Mouse (Mus musculus): ENCODE measurements around the gene Rab13. TPM values are rescaled to one million over a fixed set of nuclear protein-coding genes. Genes with fewer than 3 reads are reported as not detected.
A peak's percentile ranks its signal among the peaks of the same experiment; 100 is the strongest.

The Rab13 gene
- total and polyA plus RNA-seq, 3 experiments, result 22.0 to 33.6 (median 24.4) TPM

- no peak for DNase-seq
These were observed 45.0 kb downstream of the Rab13 start for GRCm38 (mm10) chr3:90258521-90258920.

- DNase-seq, result no peak
These were observed 49.8 kb downstream of the Rab13 start for GRCm38 (mm10) chr3:90263121-90263771.

DNA sequence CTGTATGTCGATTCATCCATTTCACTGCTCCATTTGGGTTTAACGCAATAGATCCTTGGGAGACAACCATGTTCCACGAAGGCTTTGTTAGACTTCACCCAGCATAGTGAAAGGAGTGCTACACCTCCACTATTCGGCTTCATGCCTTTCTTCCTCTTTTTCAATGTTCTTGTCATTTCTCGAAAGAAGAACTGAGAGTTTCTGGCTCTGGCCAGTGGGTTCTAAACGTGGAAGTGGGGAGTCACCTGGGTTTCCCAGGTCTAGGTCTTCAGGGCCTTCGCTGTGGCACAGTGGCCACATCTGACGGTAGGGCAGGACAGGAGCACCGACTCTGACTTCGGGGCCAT is 51.2 kb downstream of the Rab13 start:
- DNase-seq, result no peak

DNA sequence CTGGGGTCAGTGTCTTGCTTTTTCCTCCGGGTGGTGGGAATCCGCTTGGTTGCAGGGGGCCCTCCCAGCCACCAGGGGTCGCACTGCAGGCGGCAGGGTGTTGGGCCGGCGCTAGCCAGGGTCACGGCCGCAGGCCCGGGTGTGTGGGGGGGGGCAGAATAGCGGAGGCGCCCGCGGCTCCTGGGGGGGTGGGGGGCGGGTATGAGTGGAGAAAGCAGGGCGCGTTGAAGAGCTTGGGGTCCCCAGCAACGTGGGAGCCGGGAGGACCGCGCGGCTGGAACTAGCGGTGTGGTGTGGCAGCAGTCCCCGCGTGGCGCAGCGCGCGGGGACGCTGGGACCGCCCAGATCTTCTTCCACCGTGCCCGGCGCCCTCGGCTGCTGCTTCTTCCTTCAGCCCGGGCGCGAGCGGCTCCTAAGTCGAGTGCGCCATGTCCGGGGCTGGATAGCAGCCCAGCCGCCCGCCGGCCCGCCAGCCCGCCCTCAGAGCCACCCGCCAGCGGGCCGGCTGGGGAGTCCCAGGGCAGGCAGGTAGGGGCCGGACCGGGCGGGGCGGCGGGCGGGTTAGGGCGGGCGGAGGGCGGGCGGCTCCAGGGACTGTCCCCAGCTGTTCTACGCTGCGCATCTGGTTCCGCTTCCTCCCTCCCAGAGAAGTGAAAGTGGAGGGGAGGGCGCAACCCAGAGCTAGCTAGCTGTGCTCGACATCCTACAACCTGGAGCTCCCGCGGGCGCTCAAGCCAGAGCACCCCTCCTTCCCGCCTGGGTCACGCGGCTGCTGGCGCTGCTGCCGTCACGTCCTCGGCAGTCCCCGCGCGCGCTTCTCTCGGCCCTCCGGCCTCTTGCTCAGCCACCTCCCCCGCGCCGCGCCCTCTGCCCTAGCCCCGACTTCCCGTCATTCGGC is 51.8 kb downstream of the Rab13 start, which contains the start of gene Dennd4b:
Dennd4b (plus strand) TSS at position 152 of the 898 bp plus-strand sequence.
- peak; percentile 95 for DNase-seq

GRCm38 (mm10) chr3:90265932-90266741 is 52.6 kb downstream of the Rab13 start:
- no peak for DNase-seq

- no peak for DNase-seq
These were observed 53.6 kb downstream of the Rab13 start for GRCm38 (mm10) chr3:90266901-90267775.

GRCm38 (mm10) chr3:90268190-90268589 is 54.7 kb downstream of the Rab13 start:
- no peak for DNase-seq

- no peak for DNase-seq
These were observed 55.5 kb downstream of the Rab13 start for GRCm38 (mm10) chr3:90268971-90269370.

- DNase-seq, result no peak
These were observed 57.3 kb downstream of the Rab13 start for GRCm38 (mm10) chr3:90270784-90271183.

- no peak for DNase-seq
These were observed 58.7 kb downstream of the Rab13 start for GRCm38 (mm10) chr3:90272170-90272569.

- DNase-seq, result no peak
These were observed 60.4 kb downstream of the Rab13 start for GRCm38 (mm10) chr3:90273855-90274254.

DNA sequence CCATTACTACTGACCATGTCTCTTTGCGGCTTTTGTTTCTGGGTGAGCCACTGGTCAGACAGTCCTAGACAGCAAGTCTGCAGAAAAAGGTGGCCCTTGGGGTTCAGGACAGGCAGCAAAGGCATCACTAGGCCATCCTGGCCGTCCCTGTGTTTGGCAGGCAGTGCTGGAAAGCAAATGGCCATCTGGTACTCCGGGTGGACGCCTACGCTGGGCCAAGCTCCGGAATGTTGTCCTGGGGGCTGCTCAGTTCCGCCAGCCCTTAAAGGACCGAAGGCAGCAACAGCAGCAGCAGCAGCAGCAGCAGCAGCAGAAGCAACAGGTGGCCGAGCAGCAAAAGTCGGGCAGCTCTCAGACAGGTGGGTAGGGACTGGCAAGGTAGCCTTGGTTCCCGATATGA is 61.8 kb downstream of the Rab13 start:
- DNase-seq, result no peak

Small RNA genes lying within 50 kb of the gene (microRNA-seq; reads per million reads assigned to microRNA genes)
- 0 to 0.88 reads per million in 2 experiments for gene Mir7012

Other genes with a start within 250 kb of the Rab13 start
- 100 to 1,000 TPM; 160 to 164 TPM for gene Hax1, start 214.9 kb upstream of the Rab13 start, total RNA-seq (2021)
- gene Hax1, start 214.9 kb upstream of the Rab13 start, polyA plus RNA-seq (2012; rRNA removed), result 42.8 and 63.1 TPM in 2 replicates
- 100 to 1,000 TPM in 1 of 2 experiments, 10 to 100 TPM in 1; 80.8 to 100 TPM for gene 4933434E20Rik, start 162.1 kb upstream of the Rab13 start, total RNA-seq (2021)
- gene 4933434E20Rik, start 162.1 kb upstream of the Rab13 start, polyA plus RNA-seq (2012; rRNA removed), result 13.8 and 14.8 TPM in 2 replicates
- 100 to 1,000 TPM; 148 to 181 TPM for gene Ubap2l, start 161.1 kb upstream of the Rab13 start, total RNA-seq (2021)
- 96.4 and 103 TPM in 2 replicates for gene Ubap2l, start 161.1 kb upstream of the Rab13 start, polyA plus RNA-seq (2012; rRNA removed)
- 100 to 1,000 TPM; 198 to 209 TPM for gene Tpm3, start 141.0 kb upstream of the Rab13 start, total RNA-seq (2021)
- gene Tpm3, start 141.0 kb upstream of the Rab13 start, polyA plus RNA-seq (2012; rRNA removed), result 44.8 and 86.7 TPM in 2 replicates
- under 1 TPM; 0.63 to 0.66 TPM for gene Nup210l, start 109.6 kb upstream of the Rab13 start, total RNA-seq (2021)
- gene Nup210l, start 109.6 kb upstream of the Rab13 start, polyA plus RNA-seq (2012; rRNA removed), result 0.26 TPM in 2 replicates
- gene Rps27, start within 50 bp of the Rab13 start, total RNA-seq (2021), result 1,000 to 10,000 TPM; 2,025 to 2,159 TPM
- 179 and 206 TPM in 2 replicates for gene Rps27, start within 50 bp of the Rab13 start, polyA plus RNA-seq (2012; rRNA removed)
- 10 to 100 TPM; 57.9 to 69.1 TPM for gene Jtb, start 17.9 kb downstream of the Rab13 start, total RNA-seq (2021)
- gene Jtb, start 17.9 kb downstream of the Rab13 start, polyA plus RNA-seq (2012; rRNA removed), result 182 and 198 TPM in 2 replicates
- gene Creb3l4, start 29.8 kb downstream of the Rab13 start, total RNA-seq (2021), result 1 to 10 TPM in 1 of 2 experiments, under 1 TPM in 1; 0.61 to 1.2 TPM
- gene Creb3l4, start 29.8 kb downstream of the Rab13 start, polyA plus RNA-seq (2012; rRNA removed), result 0.28 and 0.61 TPM in 2 replicates
- 100 to 1,000 TPM; 124 to 160 TPM for gene Slc39a1, start 34.5 kb downstream of the Rab13 start, total RNA-seq (2021)
- 93.2 and 105 TPM in 2 replicates for gene Slc39a1, start 34.5 kb downstream of the Rab13 start, polyA plus RNA-seq (2012; rRNA removed)
- 10 to 100 TPM; 41.5 to 46.5 TPM for gene Crtc2, start 40.5 kb downstream of the Rab13 start, total RNA-seq (2021)
- 60.1 and 74.9 TPM in 2 replicates for gene Crtc2, start 40.5 kb downstream of the Rab13 start, polyA plus RNA-seq (2012; rRNA removed)
- 1 to 10 TPM; 7.8 to 7.9 TPM for gene Dennd4b, start 51.5 kb downstream of the Rab13 start, total RNA-seq (2021)
- gene Dennd4b, start 51.5 kb downstream of the Rab13 start, polyA plus RNA-seq (2012; rRNA removed), result 27.9 and 28.6 TPM in 2 replicates
- 10 to 100 TPM; 54.8 to 72.5 TPM for gene Gatad2b, start 79.5 kb downstream of the Rab13 start, total RNA-seq (2021)
- gene Gatad2b, start 79.5 kb downstream of the Rab13 start, polyA plus RNA-seq (2012; rRNA removed), result 15.0 and 20.1 TPM in 2 replicates
- gene Slc27a3, start 176.2 kb downstream of the Rab13 start, total RNA-seq (2021), result 100 to 1,000 TPM in 1 of 2 experiments, 10 to 100 TPM in 1; 66.9 to 196 TPM
- gene Slc27a3, start 176.2 kb downstream of the Rab13 start, polyA plus RNA-seq (2012; rRNA removed), result 384 and 508 TPM in 2 replicates
- gene Ints3, start 219.9 kb downstream of the Rab13 start, total RNA-seq (2021), result 10 to 100 TPM; 81.0 to 90.6 TPM
- 32.2 and 40.2 TPM in 2 replicates for gene Ints3, start 219.9 kb downstream of the Rab13 start, polyA plus RNA-seq (2012; rRNA removed)

Data from adrenal gland, adult 2 months (tissue).